Mouse (Mus musculus): Measurements from ENCODE around the gene Gigyf1. TPM values are rescaled to one million over a fixed set of nuclear protein-coding genes. Genes with fewer than 3 reads are reported as not detected.

Gigyf1 gene
- 10 to 100 TPM; 95.7 to 97.2 TPM for total RNA-seq (2023)

GRCm38 (mm10) chr5:137518436-137518835 lies at the start of gene Gigyf1:
Gene Gigyf1, plus strand, starts transcription at chr5:137518548.

DNA sequence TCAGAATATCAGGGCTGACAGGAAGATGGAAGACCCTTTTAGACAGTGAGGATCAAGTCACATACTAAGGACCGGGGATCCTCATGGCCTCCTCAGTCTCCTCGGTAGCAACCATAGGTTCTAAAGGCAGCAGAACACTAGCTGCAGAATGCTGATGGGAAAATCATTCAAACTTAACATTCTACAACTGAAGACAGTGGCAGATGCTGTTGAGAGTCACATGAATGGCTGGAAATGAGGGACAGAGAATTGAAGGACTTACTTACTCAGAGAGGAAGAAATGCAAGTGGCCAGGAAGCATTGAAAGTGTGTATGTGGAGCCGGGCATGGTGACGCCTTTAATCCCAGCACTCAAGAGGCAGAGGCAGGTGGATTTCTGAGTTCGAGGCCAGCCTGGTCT lies 41.4 kb upstream of the Gigyf1 start, which contains the start of gene Zan:
Gene Zan, minus strand, starts transcription at position 101 of the 400 bp plus-strand sequence.

GRCm38 (mm10) chr5:137501709-137502666 lies 16.4 kb upstream of the Gigyf1 start, which contains the start of gene Pop7:
Gene Pop7, minus strand, starts transcription at chr5:137502518.

GRCm38 (mm10) chr5:137533117-137533827 lies 14.9 kb downstream of the Gigyf1 start, which contains the start of the genes Epo and Gnb2:
Gene Epo, minus strand, starts transcription at chr5:137533242.
Gene Gnb2, minus strand, starts transcription at chr5:137533510.

DNA sequence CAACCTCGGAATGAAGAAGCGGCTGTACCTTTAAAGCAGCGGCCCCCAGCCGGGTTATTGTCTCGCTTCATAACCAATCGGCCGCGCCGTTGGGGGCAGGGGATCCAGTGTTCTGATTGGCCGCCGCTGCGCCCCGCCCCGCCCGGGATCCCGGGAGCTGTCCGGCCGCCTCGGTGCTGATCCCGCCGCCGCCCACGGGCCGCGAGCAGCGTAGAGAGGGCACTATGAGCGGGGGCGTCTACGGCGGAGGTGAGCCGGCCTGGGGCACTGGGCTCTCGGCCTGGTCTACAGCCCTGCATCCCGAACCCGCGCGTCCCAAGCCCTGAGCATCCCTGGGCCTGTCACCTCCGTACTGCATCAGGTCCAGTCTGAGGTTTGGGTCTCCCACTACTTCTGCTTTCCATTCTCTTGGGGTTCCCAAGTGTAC lies 35.1 kb downstream of the Gigyf1 start, which contains the start of gene Actl6b:
Gene Actl6b, plus strand, starts transcription at position 107 of the 427 bp plus-strand sequence.

GRCm38 (mm10) chr5:137569665-137570064 lies 51.3 kb downstream of the Gigyf1 start, which contains the start of gene Tfr2:
Gene Tfr2, plus strand, starts transcription at chr5:137569840.

Other genes starting within 250 kb of the Gigyf1 start
- gene Ache, start 231.0 kb upstream of the Gigyf1 start, total RNA-seq (2023): 1 to 10 TPM in 1 of 2 experiments, under 1 TPM in 1; 0.27 to 1.2 TPM
- gene Ufsp1, start 223.9 kb upstream of the Gigyf1 start, total RNA-seq (2023): 1 to 10 TPM in 1 of 2 experiments, not detected in 1; 1.8 TPM
- gene Srrt, start 210.9 kb upstream of the Gigyf1 start, total RNA-seq (2023): 100 to 1,000 TPM; 428 to 439 TPM
- 1 to 10 TPM; 8.5 to 9.7 TPM for gene Trip6, start 204.1 kb upstream of the Gigyf1 start, total RNA-seq (2023)
- 10 to 100 TPM; 22.1 to 23.7 TPM for gene Slc12a9, start 185.0 kb upstream of the Gigyf1 start, total RNA-seq (2023)
- gene Ephb4, start 168.4 kb upstream of the Gigyf1 start, total RNA-seq (2023): not detected
- under 1 TPM; 0.21 to 0.23 TPM for gene Zan, start 41.5 kb upstream of the Gigyf1 start, total RNA-seq (2023)
- 10 to 100 TPM; 22.7 to 28.5 TPM for gene Pop7, start 16.0 kb upstream of the Gigyf1 start, total RNA-seq (2023)
- gene Epo, start 14.7 kb downstream of the Gigyf1 start, total RNA-seq (2023): not detected
- gene Gnb2, start 15.0 kb downstream of the Gigyf1 start, total RNA-seq (2023): 100 to 1,000 TPM; 327 to 334 TPM
- gene Actl6b, start 35.0 kb downstream of the Gigyf1 start, total RNA-seq (2023): not detected
- 1 to 10 TPM; 1.9 to 2.2 TPM for gene Tfr2, start 51.3 kb downstream of the Gigyf1 start, total RNA-seq (2023)
- gene Mospd3, start 82.5 kb downstream of the Gigyf1 start, total RNA-seq (2023): 10 to 100 TPM; 32.7 to 38.3 TPM
- gene Pcolce, start 95.2 kb downstream of the Gigyf1 start, total RNA-seq (2023): under 1 TPM; 0.47 to 0.93 TPM
- gene Fbxo24, start 110.5 kb downstream of the Gigyf1 start, total RNA-seq (2023): under 1 TPM in 1 of 2 experiments, not detected in 1; 0.50 TPM
- gene Lrch4, start 110.6 kb downstream of the Gigyf1 start, total RNA-seq (2023): 100 to 1,000 TPM; 189 to 193 TPM
- gene Gm20605, start 110.6 kb downstream of the Gigyf1 start, total RNA-seq (2023): 10 to 100 TPM; 61.4 to 68.4 TPM
- 100 to 1,000 TPM in 1 of 2 experiments, 10 to 100 TPM in 1; 98.4 to 116 TPM for gene Sap25, start 122.8 kb downstream of the Gigyf1 start, total RNA-seq (2023)
- 1 to 10 TPM in 1 of 2 experiments, under 1 TPM in 1; 0.58 to 1.2 TPM for gene Irs3, start 127.2 kb downstream of the Gigyf1 start, total RNA-seq (2023)
- 10 to 100 TPM; 24.7 to 27.5 TPM for gene Agfg2, start 166.2 kb downstream of the Gigyf1 start, total RNA-seq (2023)
- gene Nyap1, start 223.1 kb downstream of the Gigyf1 start, total RNA-seq (2023): 1 to 10 TPM; 2.1 to 2.3 TPM
- gene Tsc22d4, start 227.2 kb downstream of the Gigyf1 start, total RNA-seq (2023): 100 to 1,000 TPM; 231 to 235 TPM

Measured in T-cell, adult 66 days (primary cell).